Mouse (Mus musculus) forebrain, embryonic 10.5 days (tissue): ENCODE measurements around the gene Fam219a. TPM values are rescaled to one million over a fixed set of nuclear protein-coding genes. Genes with fewer than 3 reads are reported as not detected.

Source experiments
- DNase-seq: peaks from one replicate; pipeline ENCODE4 v3.0.0-alpha.2; 2017; ENCODE audit warnings: low spot score; ENCODE audit errors: extremely low spot score
- H3K27ac ChIP-seq: fragments of 300-500 bp; sonication (generic); 2 replicates; pipeline ENCODE4 v1.5.1; 2016; ENCODE audit warnings: mild to moderate bottlenecking
- H3K27me3 ChIP-seq: fragments of 300-500 bp; sonication (generic); 2 replicates; pipeline ENCODE4 v1.6.1; 2016; ENCODE audit warnings: mild to moderate bottlenecking; ENCODE audit not compliant: poor library complexity, severe bottlenecking
- H3K36me3 ChIP-seq: fragments of 300-500 bp; sonication (generic); replicated peaks from 2 replicates; pipeline ENCODE4 v1.6.1; 2016; ENCODE audit warnings: mild to moderate bottlenecking, moderate library complexity
- H3K4me1 ChIP-seq: fragments of 300-500 bp; sonication (generic); 2 replicates; pipeline ENCODE4 v1.6.1; 2016
- H3K4me3 ChIP-seq: fragments of 300-500 bp; sonication (generic); 2 replicates; pipeline ENCODE4 v1.5.1; 2016; ENCODE audit warnings: mild to moderate bottlenecking, moderate library complexity
- H3K9me3 ChIP-seq: fragments of 300-500 bp; sonication (generic); 2 replicates; pipeline ENCODE4 v1.6.1; 2016; ENCODE audit warnings: mild to moderate bottlenecking, moderate library complexity
- WGBS: fragments of 180-500 bp; shearing (Covaris S2); methylation state at CpG from one replicate; pipeline ENCODE4 v1.1.7; 2016; 5-methylcytosine and 5-hydroxymethylcytosine counted together
- polyA plus RNA-seq: library from polyadenylated mRNA; unstranded; fragments of >200 nt; fragmentation: Nextera tagmentation; extraction: Ambion mirVana; gene quantifications from 2 replicates; pipeline ENCODE4 v1.2.1, GENCODE M21; 2016

Fam219a gene
- polyA plus RNA-seq, 1 experiment from 2014 or later = 1.8 TPM

- DNase-seq = no peak
- Histone ChIP-seq H3K27me3 (no peaks in the 10 kb centered on the region), H3K9me3 (no peaks in the 10 kb centered on the region), H3K27ac (no peak overlapping the region), H3K4me1 (peaks cover 8% of the 10 kb centered on the region; the same call in 1 of the 2 replicates), H3K36me3 (peaks cover 34% of the 10 kb centered on the region), H3K4me3 (no peak overlapping the region)
- WGBS = 79% methylated on average over 1 of the region's 1 CpGs
Measured at GRCm38 (mm10) chr4:41479456-41479804, 89.9 kb downstream of the Fam219a start.

GRCm38 (mm10) chr4:41478751-41479455 lies 90.4 kb downstream of the Fam219a start:
- Histone ChIP-seq H3K4me3 (no peak overlapping the region), H3K27ac (no peak overlapping the region), H3K27me3 (no peaks in the 10 kb centered on the region), H3K4me1 (peaks cover 8% of the 10 kb centered on the region; the same call in 1 of the 2 replicates), H3K9me3 (no peaks in the 10 kb centered on the region), H3K36me3 (peaks cover 34% of the 10 kb centered on the region)
- WGBS = 69% methylated on average over 4 of the region's 4 CpGs
- no peak for DNase-seq

GRCm38 (mm10) chr4:41477648-41478160 lies 91.6 kb downstream of the Fam219a start:
- no peak for DNase-seq
- Histone ChIP-seq H3K27ac (no peak overlapping the region), H3K4me3 (no peak overlapping the region), H3K4me1 (peaks cover 8% of the 10 kb centered on the region; the same call in 1 of the 2 replicates), H3K9me3 (no peaks in the 10 kb centered on the region), H3K36me3 (peaks cover 37% of the 10 kb centered on the region), H3K27me3 (no peaks in the 10 kb centered on the region)
- WGBS = 91% methylated on average over 9 of the region's 9 CpGs

GRCm38 (mm10) chr4:41471384-41471689 lies 98.0 kb downstream of the Fam219a start:
- whole genome bisulfite sequencing = 83% methylated on average over 1 of the region's 1 CpGs
- Histone ChIP-seq H3K9me3 (no peaks in the 10 kb centered on the region), H3K27me3 (no peaks in the 10 kb centered on the region), H3K4me3 (no peak overlapping the region), H3K4me1 (peaks cover 30% of the 10 kb centered on the region), H3K36me3 (peaks cover 9% of the 10 kb centered on the region), H3K27ac (peak overlapping the region; percentile 78)
- no peak for DNase-seq

- Histone ChIP-seq H3K4me1 (peaks cover 31% of the 10 kb centered on the region), H3K27ac (peak overlapping the region; percentile 78), H3K36me3 (peaks cover 9% of the 10 kb centered on the region), H3K27me3 (no peaks in the 10 kb centered on the region), H3K4me3 (no peak overlapping the region), H3K9me3 (no peaks in the 10 kb centered on the region)
- WGBS = 39% methylated on average over 5 of the region's 5 CpGs
- peak; percentile 28 for DNase-seq
Measured at GRCm38 (mm10) chr4:41470684-41471383, 98.5 kb downstream of the Fam219a start.

- peaks cover 36% of the 10 kb centered on the region for H3K4me1 ChIP-seq
- no peak for DNase-seq
- peaks cover 9% of the 10 kb centered on the region for H3K36me3 ChIP-seq
- H3K27ac ChIP-seq = peak overlapping the region; percentile 78
- no peaks in the 10 kb centered on the region for H3K9me3 ChIP-seq
- H3K4me3 ChIP-seq = no peak overlapping the region
- no peaks in the 10 kb centered on the region for H3K27me3 ChIP-seq
- 66% methylated on average over 7 of the region's 7 CpGs for WGBS
Measured at GRCm38 (mm10) chr4:41470051-41470683, 99.2 kb downstream of the Fam219a start.

- H3K4me1 ChIP-seq = peaks cover 36% of the 10 kb centered on the region
- WGBS = 69% methylated on average over 10 of the region's 10 CpGs
- peak overlapping the region; percentile 65 for H3K27ac ChIP-seq
- no peak for DNase-seq
- H3K27me3 ChIP-seq = no peaks in the 10 kb centered on the region
- H3K36me3 ChIP-seq = peaks cover 9% of the 10 kb centered on the region
- H3K4me3 ChIP-seq = no peak overlapping the region
- H3K9me3 ChIP-seq = no peaks in the 10 kb centered on the region
Measured at GRCm38 (mm10) chr4:41469199-41469598, 100.1 kb downstream of the Fam219a start.

- Histone ChIP-seq H3K27me3 (no peaks in the 10 kb centered on the region), H3K4me1 (peaks cover 42% of the 10 kb centered on the region), H3K36me3 (peaks cover 6% of the 10 kb centered on the region), H3K4me3 (no peak overlapping the region), H3K27ac (peak overlapping the region; percentile 65), H3K9me3 (no peaks in the 10 kb centered on the region)
- WGBS = 59% methylated on average over 17 of the region's 17 CpGs
- DNase-seq = peak; percentile 53
Measured at GRCm38 (mm10) chr4:41468396-41469080, 100.8 kb downstream of the Fam219a start.

Other genes with a start within 250 kb of the Fam219a start
- 65.7 and 66.5 TPM in 2 replicates for gene Ubap1, start 220.5 kb downstream of the Fam219a start, polyA plus RNA-seq
- 16.2 and 17.7 TPM in 2 replicates for gene Kif24, start 104.7 kb downstream of the Fam219a start, polyA plus RNA-seq
- gene Nudt2, start 104.4 kb downstream of the Fam219a start, polyA plus RNA-seq = 65.4 and 67.8 TPM in 2 replicates
- gene AI464131, start 66.5 kb downstream of the Fam219a start, polyA plus RNA-seq = 6.3 and 7.1 TPM in 2 replicates
- gene 1110017D15Rik, start 52.2 kb downstream of the Fam219a start, polyA plus RNA-seq = 3.8 and 6.1 TPM in 2 replicates
- 1.1 and 1.5 TPM in 2 replicates for gene Dnaic1, start 237 bp upstream of the Fam219a start, polyA plus RNA-seq
- 19.7 and 21.3 TPM in 2 replicates for gene Enho, start 70.8 kb upstream of the Fam219a start, polyA plus RNA-seq
- gene Cntfr, start 127.6 kb upstream of the Fam219a start, polyA plus RNA-seq = 19.4 and 21.9 TPM in 2 replicates
- 82.0 and 90.0 TPM in 2 replicates for gene Il11ra1, start 130.5 kb upstream of the Fam219a start, polyA plus RNA-seq
- gene Rpp25l, start 144.0 kb upstream of the Fam219a start, polyA plus RNA-seq = 97.3 and 98.1 TPM in 2 replicates
- gene Dctn3, start 153.6 kb upstream of the Fam219a start, polyA plus RNA-seq = 141 and 142 TPM in 2 replicates
- 1.1 and 1.4 TPM in 2 replicates for gene Arid3c, start 161.6 kb upstream of the Fam219a start, polyA plus RNA-seq
- gene Galt, start 185.7 kb upstream of the Fam219a start, polyA plus RNA-seq = 23.6 and 23.7 TPM in 2 replicates
- gene Sigmar1, start 186.6 kb upstream of the Fam219a start, polyA plus RNA-seq = 102 and 103 TPM in 2 replicates
- 45.5 and 50.9 TPM in 2 replicates for gene Ccl27a, start 204.7 kb upstream of the Fam219a start, polyA plus RNA-seq